Mouse (Mus musculus): Measurements from ENCODE around the gene St6galnac5.

Gene St6galnac5

GRCm38 (mm10) chr3:152950914-152951313 is 31.1 kb downstream of the St6galnac5 start:
- DNase-seq (ENCODE audit: low read depth, low spot score): no peak

- peak; percentile 65 for DNase-seq (ENCODE audit: low read depth, low spot score)
These were observed 31.7 kb downstream of the St6galnac5 start for GRCm38 (mm10) chr3:152950299-152950698.

- DNase-seq (ENCODE audit: low read depth, low spot score): no peak
These were observed 32.7 kb downstream of the St6galnac5 start for GRCm38 (mm10) chr3:152949233-152949777.

GRCm38 (mm10) chr3:152948556-152948955 is 33.5 kb downstream of the St6galnac5 start:
- no peak for DNase-seq (ENCODE audit: low read depth, low spot score)

GRCm38 (mm10) chr3:152947031-152947640 is 34.9 kb downstream of the St6galnac5 start:
- no peak for DNase-seq (ENCODE audit: low read depth, low spot score)

GRCm38 (mm10) chr3:152944766-152945165 is 37.3 kb downstream of the St6galnac5 start:
- DNase-seq (ENCODE audit: low read depth, low spot score): no peak

GRCm38 (mm10) chr3:152942985-152943384 is 39.1 kb downstream of the St6galnac5 start:
- DNase-seq (ENCODE audit: low read depth, low spot score): peak; percentile 90

- peak; percentile 66 for DNase-seq (ENCODE audit: low read depth, low spot score)
These were observed 40.4 kb downstream of the St6galnac5 start for GRCm38 (mm10) chr3:152941671-152942070.

GRCm38 (mm10) chr3:152936313-152936712 is 45.7 kb downstream of the St6galnac5 start:
- no peak for DNase-seq (ENCODE audit: low read depth, low spot score)

GRCm38 (mm10) chr3:152933737-152934136 is 48.3 kb downstream of the St6galnac5 start:
- no peak for DNase-seq (ENCODE audit: low read depth, low spot score)

- DNase-seq (ENCODE audit: low read depth, low spot score): no peak
These were observed 49.5 kb downstream of the St6galnac5 start for GRCm38 (mm10) chr3:152932544-152932943.

GRCm38 (mm10) chr3:152932096-152932495 is 50.0 kb downstream of the St6galnac5 start:
- DNase-seq (ENCODE audit: low read depth, low spot score): peak; percentile 55

- DNase-seq (ENCODE audit: low read depth, low spot score): no peak
These were observed 50.7 kb downstream of the St6galnac5 start for GRCm38 (mm10) chr3:152931354-152931753.

GRCm38 (mm10) chr3:152929788-152930281 is 52.2 kb downstream of the St6galnac5 start:
- peak; percentile 78 for DNase-seq (ENCODE audit: low read depth, low spot score)

GRCm38 (mm10) chr3:152929256-152929787 is 52.7 kb downstream of the St6galnac5 start:
- DNase-seq (ENCODE audit: low read depth, low spot score): peak; percentile 56

- DNase-seq (ENCODE audit: low read depth, low spot score): peak; percentile 75
These were observed 53.6 kb downstream of the St6galnac5 start for GRCm38 (mm10) chr3:152928287-152928975.

GRCm38 (mm10) chr3:152926166-152926565 is 55.9 kb downstream of the St6galnac5 start:
- DNase-seq (ENCODE audit: low read depth, low spot score): peak; percentile 56

- DNase-seq (ENCODE audit: low read depth, low spot score): no peak
These were observed 56.7 kb downstream of the St6galnac5 start for GRCm38 (mm10) chr3:152925364-152925763.

- no peak for DNase-seq (ENCODE audit: low read depth, low spot score)
These were observed 58.5 kb downstream of the St6galnac5 start for GRCm38 (mm10) chr3:152923530-152923929.

GRCm38 (mm10) chr3:152920365-152920764 is 61.7 kb downstream of the St6galnac5 start:
- peak; percentile 72 for DNase-seq (ENCODE audit: low read depth, low spot score)

- peak; percentile 71 for DNase-seq (ENCODE audit: low read depth, low spot score)
These were observed 62.9 kb downstream of the St6galnac5 start for GRCm38 (mm10) chr3:152919101-152919500.

GRCm38 (mm10) chr3:152917579-152917978 is 64.5 kb downstream of the St6galnac5 start:
- peak; percentile 82 for DNase-seq (ENCODE audit: low read depth, low spot score)
